Mouse (Mus musculus): ENCODE data around the gene Lnx1. TPM values are rescaled to one million over a fixed set of nuclear protein-coding genes. Genes with fewer than 3 reads are reported as not detected.

Lnx1 gene
- polyA plus RNA-seq, 1 experiment from 2014 or later: 2.0 TPM

GRCm38 (mm10) chr5:74648216-74648615 is 54.5 kb downstream of the Lnx1 start:
- WGBS: 68% methylated on average over 9 of the region's 9 CpGs

GRCm38 (mm10) chr5:74647584-74647984 is 55.1 kb downstream of the Lnx1 start:
- WGBS: 51% methylated on average over 5 of the region's 6 CpGs
- Histone ChIP-seq H3K9me3 (no peaks in the 10 kb centered on the region), H3K4me1 (peaks cover 6% of the 10 kb centered on the region), H3K9ac (no peak overlapping the region), H3K27me3 (no peaks in the 10 kb centered on the region), H3K27ac (no peak overlapping the region), H3K4me3 (no peak overlapping the region), H3K36me3 (no peaks in the 10 kb centered on the region), H3K4me2 (no peak overlapping the region)
- ATAC-seq (ENCODE audit: insufficient number of reproducible peaks, insufficient read depth, low FRiP score, low TSS enrichment, low read depth): no peak

More at GRCm38 (mm10) chr5:74648216-74648615, 54.5 kb downstream of the Lnx1 start:
- Histone ChIP-seq H3K27me3 (no peaks in the 10 kb centered on the region), H3K9me3 (no peaks in the 10 kb centered on the region), H3K9ac (no peak overlapping the region), H3K36me3 (no peaks in the 10 kb centered on the region), H3K4me1 (peaks cover 6% of the 10 kb centered on the region), H3K27ac (no peak overlapping the region), H3K4me3 (no peak overlapping the region), H3K4me2 (no peak overlapping the region)
- no peak for ATAC-seq (ENCODE audit: insufficient number of reproducible peaks, insufficient read depth, low FRiP score, low TSS enrichment, low read depth)

GRCm38 (mm10) chr5:74642291-74642690 is 60.4 kb downstream of the Lnx1 start:
- ATAC-seq (ENCODE audit: insufficient number of reproducible peaks, insufficient read depth, low FRiP score, low TSS enrichment, low read depth): no peak
- Histone ChIP-seq H3K27me3 (no peaks in the 10 kb centered on the region), H3K4me1 (peaks cover 25% of the 10 kb centered on the region), H3K9ac (no peak overlapping the region), H3K4me2 (no peak overlapping the region), H3K4me3 (no peak overlapping the region), H3K36me3 (no peaks in the 10 kb centered on the region), H3K9me3 (no peaks in the 10 kb centered on the region), H3K27ac (no peak overlapping the region)
- 47% methylated on average over 2 of the region's 2 CpGs for WGBS

GRCm38 (mm10) chr5:74641000-74641399 is 61.7 kb downstream of the Lnx1 start:
- Histone ChIP-seq H3K9me3 (no peaks in the 10 kb centered on the region), H3K9ac (no peak overlapping the region), H3K4me2 (no peak overlapping the region), H3K27ac (no peak overlapping the region), H3K4me1 (peaks cover 34% of the 10 kb centered on the region), H3K4me3 (no peak overlapping the region), H3K27me3 (no peaks in the 10 kb centered on the region), H3K36me3 (no peaks in the 10 kb centered on the region)
- 41% methylated on average over 6 of the region's 6 CpGs for WGBS
- ATAC-seq (ENCODE audit: insufficient number of reproducible peaks, insufficient read depth, low FRiP score, low TSS enrichment, low read depth): no peak

GRCm38 (mm10) chr5:74640504-74640903 is 62.2 kb downstream of the Lnx1 start:
- Histone ChIP-seq H3K4me2 (no peak overlapping the region), H3K27me3 (no peaks in the 10 kb centered on the region), H3K27ac (no peak overlapping the region), H3K4me1 (peaks cover 36% of the 10 kb centered on the region), H3K9ac (no peak overlapping the region), H3K9me3 (no peaks in the 10 kb centered on the region), H3K4me3 (no peak overlapping the region), H3K36me3 (no peaks in the 10 kb centered on the region)
- ATAC-seq (ENCODE audit: insufficient number of reproducible peaks, insufficient read depth, low FRiP score, low TSS enrichment, low read depth): no peak
- 88% methylated on average over 4 of the region's 4 CpGs for WGBS

- no peaks in the 10 kb centered on the region for H3K9me3 ChIP-seq
- 0 out of 2 replicates have a peak overlapping the region, but pooled peaks have one; percentile 35 for H3K27ac ChIP-seq
- WGBS: 71% methylated on average over 6 of the region's 6 CpGs
- no peaks in the 10 kb centered on the region for H3K27me3 ChIP-seq
- peaks cover 41% of the 10 kb centered on the region for H3K4me1 ChIP-seq
- no peak overlapping the region for H3K4me2 ChIP-seq
- no peak for ATAC-seq (ENCODE audit: insufficient number of reproducible peaks, insufficient read depth, low FRiP score, low TSS enrichment, low read depth)
- H3K9ac ChIP-seq: no peak overlapping the region
- H3K36me3 ChIP-seq: no peaks in the 10 kb centered on the region
- no peak overlapping the region for H3K4me3 ChIP-seq
These were observed 63.2 kb downstream of the Lnx1 start for GRCm38 (mm10) chr5:74639516-74639915.

GRCm38 (mm10) chr5:74634391-74634790 is 68.3 kb downstream of the Lnx1 start:
- peak overlapping the region; percentile 60; the same call in 1 of the 2 replicates for H3K27ac ChIP-seq
- ATAC-seq (ENCODE audit: insufficient number of reproducible peaks, insufficient read depth, low FRiP score, low TSS enrichment, low read depth): no peak

GRCm38 (mm10) chr5:74633453-74633852 is 69.3 kb downstream of the Lnx1 start:
- WGBS: 74% methylated on average over 6 of the region's 6 CpGs
- Histone ChIP-seq H3K4me2 (no peak overlapping the region), H3K36me3 (no peaks in the 10 kb centered on the region), H3K27ac (0 out of 2 replicates have a peak overlapping the region, but pooled peaks have one; percentile 60), H3K9me3 (no peaks in the 10 kb centered on the region), H3K4me1 (peaks cover 41% of the 10 kb centered on the region), H3K27me3 (no peaks in the 10 kb centered on the region), H3K9ac (no peak overlapping the region), H3K4me3 (no peak overlapping the region)
- ATAC-seq (ENCODE audit: insufficient number of reproducible peaks, insufficient read depth, low FRiP score, low TSS enrichment, low read depth): no peak

More at GRCm38 (mm10) chr5:74634391-74634790, 68.3 kb downstream of the Lnx1 start:
- no peak overlapping the region for H3K4me3 ChIP-seq
- no peak overlapping the region for H3K9ac ChIP-seq
- H3K4me2 ChIP-seq: no peak overlapping the region
- no peaks in the 10 kb centered on the region for H3K27me3 ChIP-seq
- 31% methylated on average over 3 of the region's 3 CpGs for WGBS
- no peaks in the 10 kb centered on the region for H3K9me3 ChIP-seq
- no peaks in the 10 kb centered on the region for H3K36me3 ChIP-seq
- H3K4me1 ChIP-seq: peaks cover 46% of the 10 kb centered on the region

- peaks cover 41% of the 10 kb centered on the region for H3K4me1 ChIP-seq
- no peak overlapping the region for H3K4me2 ChIP-seq
- 39% methylated on average over 17 of the region's 17 CpGs for WGBS
- H3K9me3 ChIP-seq: no peaks in the 10 kb centered on the region
- H3K27me3 ChIP-seq: no peaks in the 10 kb centered on the region
- no peak overlapping the region for H3K4me3 ChIP-seq
- no peak overlapping the region for H3K27ac ChIP-seq
- H3K36me3 ChIP-seq: no peaks in the 10 kb centered on the region
- no peak for ATAC-seq (ENCODE audit: insufficient number of reproducible peaks, insufficient read depth, low FRiP score, low TSS enrichment, low read depth)
- no peak overlapping the region for H3K9ac ChIP-seq
These were observed 70.2 kb downstream of the Lnx1 start for GRCm38 (mm10) chr5:74632369-74633114.

GRCm38 (mm10) chr5:74628001-74628400 is 74.7 kb downstream of the Lnx1 start:
- Histone ChIP-seq H3K4me2 (no peak overlapping the region), H3K9me3 (no peaks in the 10 kb centered on the region), H3K4me1 (peaks cover 21% of the 10 kb centered on the region), H3K4me3 (no peak overlapping the region), H3K27me3 (no peaks in the 10 kb centered on the region), H3K9ac (no peak overlapping the region), H3K36me3 (no peaks in the 10 kb centered on the region), H3K27ac (no peak overlapping the region)
- WGBS: 93% methylated on average over 12 of the region's 12 CpGs
- no peak for ATAC-seq (ENCODE audit: insufficient number of reproducible peaks, insufficient read depth, low FRiP score, low TSS enrichment, low read depth)

GRCm38 (mm10) chr5:74624385-74624784 is 78.3 kb downstream of the Lnx1 start:
- Histone ChIP-seq H3K9ac (no peak overlapping the region; the same call in 1 of the 2 replicates), H3K4me1 (peaks cover 23% of the 10 kb centered on the region), H3K4me3 (no peak overlapping the region), H3K9me3 (no peaks in the 10 kb centered on the region), H3K36me3 (no peaks in the 10 kb centered on the region), H3K27ac (no peak overlapping the region), H3K27me3 (no peaks in the 10 kb centered on the region), H3K4me2 (no peak overlapping the region)
- 41% methylated on average over 5 of the region's 5 CpGs for WGBS
- ATAC-seq (ENCODE audit: insufficient number of reproducible peaks, insufficient read depth, low FRiP score, low TSS enrichment, low read depth): no peak

GRCm38 (mm10) chr5:74623316-74624000 is 79.3 kb downstream of the Lnx1 start:
- Histone ChIP-seq H3K27ac (0 out of 2 replicates have a peak overlapping the region, but pooled peaks have one; percentile 23), H3K4me2 (no peak overlapping the region), H3K36me3 (no peaks in the 10 kb centered on the region), H3K9me3 (no peaks in the 10 kb centered on the region), H3K4me3 (no peak overlapping the region), H3K9ac (no peak overlapping the region), H3K27me3 (no peaks in the 10 kb centered on the region), H3K4me1 (peaks cover 23% of the 10 kb centered on the region)
- WGBS: 87% methylated on average over 14 of the region's 14 CpGs
- no peak for ATAC-seq (ENCODE audit: insufficient number of reproducible peaks, insufficient read depth, low FRiP score, low TSS enrichment, low read depth)

Measured in embryonic facial prominence, embryonic 13.5 days (tissue).